Mouse (Mus musculus): ENCODE measurements around the gene Ifit3b. TPM values are rescaled to one million over a fixed set of nuclear protein-coding genes. Genes with fewer than 3 reads are reported as not detected.
"Not testable (repeated sequence)": the region's sequence is repeated elsewhere in the genome, so short reads cannot be mapped to it uniquely, and the experiment has no call there.

Ifit3b gene
- polyA plus RNA-seq, 1 experiment from 2014 or later = 0.41 TPM

GRCm38 (mm10) chr19:34582696-34583095, 25.1 kb upstream of the Ifit3b start:
- not testable (repeated sequence) for H3K4me2 ChIP-seq (ENCODE audit: low read depth, low read length); H3K9ac ChIP-seq (ENCODE audit: low read depth, low read length); H3K36me3 ChIP-seq (ENCODE audit: control insufficient read depth, insufficient read depth); H3K27ac ChIP-seq (ENCODE audit: low read length); H3K9me3 ChIP-seq (replicated peaks; ENCODE audit: control insufficient read depth, low read length); ATAC-seq (ENCODE audit: low read depth); H3K4me3 ChIP-seq (ENCODE audit: low read depth, low read length); H3K4me1 ChIP-seq (ENCODE audit: control insufficient read depth, low read depth, low read length); H3K27me3 ChIP-seq (ENCODE audit: control insufficient read depth, insufficient read depth, low read depth, low read length)
- WGBS (ENCODE audit: insufficient replicate concordance) = 68% methylated on average over 2 of the region's 2 CpGs

- not testable (repeated sequence) for H3K4me1 ChIP-seq (ENCODE audit: control insufficient read depth, low read depth, low read length); H3K4me2 ChIP-seq (ENCODE audit: low read depth, low read length); H3K4me3 ChIP-seq (ENCODE audit: low read depth, low read length); H3K9me3 ChIP-seq (replicated peaks; ENCODE audit: control insufficient read depth, low read length); H3K9ac ChIP-seq (ENCODE audit: low read depth, low read length); H3K27me3 ChIP-seq (ENCODE audit: control insufficient read depth, insufficient read depth, low read depth, low read length); H3K36me3 ChIP-seq (ENCODE audit: control insufficient read depth, insufficient read depth); H3K27ac ChIP-seq (ENCODE audit: low read length)
- 25% methylated on average over 2 of the region's 2 CpGs for WGBS (ENCODE audit: insufficient replicate concordance)
- ATAC-seq (ENCODE audit: low read depth) = peak; percentile 70
Observed at GRCm38 (mm10) chr19:34583126-34583766, 24.5 kb upstream of the Ifit3b start, which contains the start of gene Ifit3. Ifit3 (plus strand) TSS chr19:34583531.

- not testable (repeated sequence) for H3K9ac ChIP-seq (ENCODE audit: low read depth, low read length); H3K9me3 ChIP-seq (replicated peaks; ENCODE audit: control insufficient read depth, low read length); H3K36me3 ChIP-seq (ENCODE audit: control insufficient read depth, insufficient read depth); H3K27me3 ChIP-seq (ENCODE audit: control insufficient read depth, insufficient read depth, low read depth, low read length); H3K4me1 ChIP-seq (ENCODE audit: control insufficient read depth, low read depth, low read length); H3K4me3 ChIP-seq (ENCODE audit: low read depth, low read length); H3K27ac ChIP-seq (ENCODE audit: low read length); ATAC-seq (ENCODE audit: low read depth); H3K4me2 ChIP-seq (ENCODE audit: low read depth, low read length)
- WGBS (ENCODE audit: insufficient replicate concordance) = 49% methylated on average over 5 of the region's 5 CpGs
Observed at GRCm38 (mm10) chr19:34585740-34586458, 21.9 kb upstream of the Ifit3b start.

DNA sequence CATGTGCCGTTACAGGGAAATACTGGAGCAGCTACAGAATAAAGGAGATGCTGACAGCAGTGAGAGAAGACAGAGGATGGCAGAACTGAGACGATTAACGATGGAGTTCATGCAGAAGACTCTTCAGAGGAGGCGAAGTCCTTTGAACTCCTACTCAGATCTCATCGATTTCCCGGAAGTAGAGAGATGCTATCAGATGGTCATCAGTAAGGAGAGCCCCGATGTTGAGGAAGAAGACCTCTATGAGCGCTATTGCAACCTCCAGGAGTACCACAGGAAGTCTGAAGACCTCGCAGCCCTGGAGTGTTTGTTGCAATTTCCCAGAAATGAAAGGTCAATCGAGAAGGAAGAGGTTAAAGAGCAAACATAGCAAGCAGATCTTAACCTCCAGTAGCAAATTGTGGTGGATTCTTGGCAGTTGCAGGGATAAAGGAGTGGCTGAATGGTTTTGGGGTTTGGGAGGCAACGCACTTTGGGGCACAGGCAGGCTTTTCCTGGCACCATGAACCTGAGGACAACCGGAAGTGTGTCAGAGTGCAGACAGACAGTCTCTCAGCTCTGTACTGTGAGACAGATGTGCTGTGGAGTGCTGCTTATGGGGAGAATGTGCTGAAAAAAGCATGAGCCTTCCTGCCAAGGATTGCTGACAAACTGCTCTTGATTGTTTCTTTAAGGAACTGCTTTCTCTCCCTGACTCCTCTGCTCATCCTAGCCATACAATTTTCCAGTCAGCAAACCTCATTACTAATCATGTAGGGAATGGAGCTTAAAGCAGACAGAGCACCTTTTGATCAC, 19.7 kb upstream of the Ifit3b start:
- H3K4me2 ChIP-seq (ENCODE audit: low read depth, low read length); H3K4me1 ChIP-seq (ENCODE audit: control insufficient read depth, low read depth, low read length); H3K27ac ChIP-seq (ENCODE audit: low read length); H3K36me3 ChIP-seq (ENCODE audit: control insufficient read depth, insufficient read depth); ATAC-seq (ENCODE audit: low read depth); H3K4me3 ChIP-seq (ENCODE audit: low read depth, low read length); H3K9ac ChIP-seq (ENCODE audit: low read depth, low read length); H3K9me3 ChIP-seq (replicated peaks; ENCODE audit: control insufficient read depth, low read length); H3K27me3 ChIP-seq (ENCODE audit: control insufficient read depth, insufficient read depth, low read depth, low read length): not testable (repeated sequence)
- WGBS (ENCODE audit: insufficient replicate concordance) = 54% methylated on average over 6 of the region's 12 CpGs

DNA sequence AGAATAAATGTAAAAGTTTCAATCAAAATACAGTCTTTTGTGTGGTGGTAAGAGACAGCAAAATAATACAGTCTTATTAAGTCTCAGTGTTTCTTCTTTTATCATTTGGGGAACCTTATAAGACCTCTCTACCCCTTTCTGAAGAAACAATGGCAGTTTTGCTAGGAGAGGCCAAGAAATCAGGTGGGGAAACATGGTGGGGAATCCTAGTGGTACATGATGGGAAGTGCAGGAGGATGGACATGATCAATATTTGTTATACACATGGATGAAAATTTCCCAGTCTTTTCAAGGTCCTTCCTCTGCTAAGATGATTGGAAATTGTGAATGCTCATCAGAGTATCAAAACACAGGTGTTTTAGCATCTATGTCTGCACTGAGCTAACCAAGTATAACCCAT, 18.8 kb upstream of the Ifit3b start:
- Histone ChIP-seq H3K4me3 (ENCODE audit: low read depth, low read length) (no peak overlapping the region), H3K9me3 (replicated peaks; ENCODE audit: control insufficient read depth, low read length) (no peaks in the 10 kb centered on the region), H3K9ac (ENCODE audit: low read depth, low read length) (no peak overlapping the region), H3K36me3 (ENCODE audit: control insufficient read depth, insufficient read depth) (no peaks in the 10 kb centered on the region), H3K27me3 (ENCODE audit: control insufficient read depth, insufficient read depth, low read depth, low read length) (no peaks in the 10 kb centered on the region), H3K4me1 (ENCODE audit: control insufficient read depth, low read depth, low read length) (no peaks in the 10 kb centered on the region), H3K4me2 (ENCODE audit: low read depth, low read length) (no peak overlapping the region), H3K27ac (ENCODE audit: low read length) (no peak overlapping the region)
- ATAC-seq (ENCODE audit: low read depth) = no peak

DNA sequence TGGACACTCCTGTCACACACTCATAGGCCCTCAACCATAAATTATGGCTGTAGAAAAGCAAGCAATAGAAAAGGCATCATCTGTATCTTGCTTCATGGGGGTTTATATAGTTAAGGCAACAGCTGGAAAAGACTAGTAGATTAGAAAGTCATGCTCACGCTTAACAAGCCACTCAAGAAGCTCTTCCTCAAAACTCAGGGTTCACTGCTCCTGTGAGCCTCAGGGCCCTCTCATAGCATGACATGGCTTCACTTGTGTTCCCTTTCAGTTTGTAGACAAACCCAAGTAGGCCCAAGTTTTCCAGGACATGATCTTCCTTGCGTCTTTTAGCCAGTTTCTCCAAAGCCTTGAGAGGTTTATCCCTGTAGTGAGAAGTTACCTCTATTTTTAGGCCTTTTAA, 14.3 kb upstream of the Ifit3b start:
- no peaks in the 10 kb centered on the region for H3K36me3 ChIP-seq (ENCODE audit: control insufficient read depth, insufficient read depth)
- H3K4me3 ChIP-seq (ENCODE audit: low read depth, low read length) = no peak overlapping the region
- H3K27me3 ChIP-seq (ENCODE audit: control insufficient read depth, insufficient read depth, low read depth, low read length) = no peaks in the 10 kb centered on the region
- no peaks in the 10 kb centered on the region for H3K9me3 ChIP-seq (replicated peaks; ENCODE audit: control insufficient read depth, low read length)
- H3K9ac ChIP-seq (ENCODE audit: low read depth, low read length) = no peak overlapping the region
- WGBS (ENCODE audit: insufficient replicate concordance) = 59% methylated on average over 2 of the region's 2 CpGs
- H3K4me1 ChIP-seq (ENCODE audit: control insufficient read depth, low read depth, low read length) = no peaks in the 10 kb centered on the region
- no peak overlapping the region for H3K4me2 ChIP-seq (ENCODE audit: low read depth, low read length)
- ATAC-seq (ENCODE audit: low read depth) = no peak
- no peak overlapping the region for H3K27ac ChIP-seq (ENCODE audit: low read length)

DNA sequence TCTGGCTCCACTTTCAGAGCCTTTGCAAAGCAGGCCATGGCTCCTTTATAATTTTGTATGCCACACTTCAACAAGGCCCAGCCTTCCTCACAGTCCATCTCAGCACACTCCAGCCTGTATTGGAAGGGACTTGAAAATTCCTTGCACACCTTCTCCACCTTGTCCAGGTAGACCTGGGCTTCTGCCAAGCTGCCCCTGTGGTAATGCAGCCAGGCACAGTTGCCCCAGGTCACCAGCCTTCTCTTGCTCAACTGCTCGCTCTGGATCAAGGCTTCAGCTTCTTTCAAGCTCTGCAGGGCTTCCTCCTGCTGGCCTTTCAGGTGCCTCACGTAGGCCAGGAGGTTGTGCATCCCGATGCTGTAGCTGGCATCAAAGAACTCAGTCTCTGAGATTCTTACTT, 13.2 kb upstream of the Ifit3b start:
- ATAC-seq (ENCODE audit: low read depth); H3K9me3 ChIP-seq (replicated peaks; ENCODE audit: control insufficient read depth, low read length): not testable (repeated sequence)
- WGBS (ENCODE audit: insufficient replicate concordance) = 56% methylated on average over 3 of the region's 3 CpGs

DNA sequence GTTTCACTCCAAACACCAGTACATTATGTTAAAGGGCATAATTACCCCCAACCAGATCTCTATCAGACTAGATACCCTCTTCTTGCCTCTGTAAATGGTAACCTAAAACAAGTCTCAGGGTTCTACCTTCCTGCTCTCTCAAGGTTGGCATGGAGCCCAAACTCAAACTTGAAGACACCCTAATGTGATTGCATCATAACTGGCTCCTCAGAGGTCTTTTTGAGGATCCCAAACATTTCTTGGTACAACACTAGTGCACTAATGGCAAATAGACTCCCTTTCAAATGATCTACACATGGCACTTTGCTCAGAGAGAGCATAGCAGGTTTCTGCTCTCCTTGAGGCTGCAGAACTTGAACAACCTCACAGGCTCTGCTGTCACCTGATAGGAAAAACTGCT, 11.0 kb upstream of the Ifit3b start:
- Histone ChIP-seq H3K27ac (ENCODE audit: low read length) (no peak overlapping the region), H3K27me3 (ENCODE audit: control insufficient read depth, insufficient read depth, low read depth, low read length) (no peaks in the 10 kb centered on the region), H3K36me3 (ENCODE audit: control insufficient read depth, insufficient read depth) (no peaks in the 10 kb centered on the region), H3K9ac (ENCODE audit: low read depth, low read length) (no peak overlapping the region), H3K4me1 (ENCODE audit: control insufficient read depth, low read depth, low read length) (no peaks in the 10 kb centered on the region), H3K4me3 (ENCODE audit: low read depth, low read length) (no peak overlapping the region), H3K4me2 (ENCODE audit: low read depth, low read length) (no peak overlapping the region), H3K9me3 (replicated peaks; ENCODE audit: control insufficient read depth, low read length) (no peaks in the 10 kb centered on the region)
- ATAC-seq (ENCODE audit: low read depth) = no peak

More for the DNA sequence above, 13.2 kb upstream of the Ifit3b start:
- not testable (repeated sequence) for H3K36me3 ChIP-seq (ENCODE audit: control insufficient read depth, insufficient read depth); H3K9ac ChIP-seq (ENCODE audit: low read depth, low read length); H3K4me2 ChIP-seq (ENCODE audit: low read depth, low read length); H3K27me3 ChIP-seq (ENCODE audit: control insufficient read depth, insufficient read depth, low read depth, low read length); H3K4me3 ChIP-seq (ENCODE audit: low read depth, low read length); H3K27ac ChIP-seq (ENCODE audit: low read length); H3K4me1 ChIP-seq (ENCODE audit: control insufficient read depth, low read depth, low read length)

DNA sequence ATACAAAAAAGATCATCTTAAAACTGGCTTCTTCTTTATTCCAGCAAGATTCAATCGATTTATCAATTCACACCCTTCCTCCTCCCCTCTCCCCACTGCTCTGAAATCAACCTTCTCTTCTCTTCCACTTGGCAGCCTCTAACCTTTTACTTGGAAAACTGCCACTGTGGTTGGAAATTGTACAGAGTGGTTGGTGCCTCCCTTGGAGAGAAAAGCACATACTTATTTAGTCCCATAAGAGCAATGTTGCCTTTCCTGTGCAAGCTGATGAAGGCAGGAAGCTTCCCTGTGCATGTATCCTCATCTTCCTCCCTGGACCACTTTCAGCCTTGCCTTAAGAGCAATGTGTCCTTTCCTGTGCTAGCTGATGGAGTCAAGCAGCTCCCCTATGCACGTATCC, 9.4 kb upstream of the Ifit3b start:
- Histone ChIP-seq H3K4me1 (ENCODE audit: control insufficient read depth, low read depth, low read length) (no peaks in the 10 kb centered on the region), H3K9me3 (replicated peaks; ENCODE audit: control insufficient read depth, low read length) (no peaks in the 10 kb centered on the region), H3K4me2 (ENCODE audit: low read depth, low read length) (no peak overlapping the region), H3K27me3 (ENCODE audit: control insufficient read depth, insufficient read depth, low read depth, low read length) (no peaks in the 10 kb centered on the region), H3K27ac (ENCODE audit: low read length) (no peak overlapping the region), H3K4me3 (ENCODE audit: low read depth, low read length) (no peak overlapping the region), H3K36me3 (ENCODE audit: control insufficient read depth, insufficient read depth) (no peaks in the 10 kb centered on the region), H3K9ac (ENCODE audit: low read depth, low read length) (no peak overlapping the region)
- WGBS (ENCODE audit: insufficient replicate concordance) = 57% methylated on average over 2 of the region's 2 CpGs
- no peak for ATAC-seq (ENCODE audit: low read depth)

Data from liver, embryonic 16.5 days (tissue).